Mouse (Mus musculus): ENCODE results near the gene C1rb. TPM values are rescaled to one million over a fixed set of nuclear protein-coding genes. Genes with fewer than 3 reads are reported as not detected.
"Not testable (repeated sequence)": the region's sequence is repeated elsewhere in the genome, so short reads cannot be mapped to it uniquely, and the experiment has no call there.

Gene C1rb
- not detected in 2 replicates for total RNA-seq (2017)

DNA sequence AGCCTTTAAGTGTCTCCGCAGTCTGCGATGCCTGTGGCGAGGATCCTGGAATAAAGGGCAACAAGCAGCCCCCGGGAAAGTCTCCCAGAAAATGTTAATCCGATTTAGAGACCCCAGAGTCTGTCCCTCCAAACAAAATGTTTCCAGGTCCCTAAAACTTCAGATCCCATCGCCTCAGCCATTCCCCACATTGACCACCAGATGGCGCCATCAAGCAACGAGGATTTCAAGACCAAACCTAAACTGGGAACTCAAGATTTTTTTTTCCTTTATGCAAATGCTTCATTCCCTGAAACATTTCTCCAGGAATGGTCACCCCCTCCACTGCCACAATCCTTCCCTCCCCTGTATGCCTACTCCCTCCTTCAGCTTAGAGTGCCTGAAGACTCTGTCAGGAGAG, at the start of gene C1rb:
TSS of gene C1rb (plus strand) at position 269 of the 400 bp plus-strand sequence.
- ATAC-seq (replicated peaks; ENCODE audit: low read depth, poor library complexity, severe bottlenecking): peak; percentile 70

DNA sequence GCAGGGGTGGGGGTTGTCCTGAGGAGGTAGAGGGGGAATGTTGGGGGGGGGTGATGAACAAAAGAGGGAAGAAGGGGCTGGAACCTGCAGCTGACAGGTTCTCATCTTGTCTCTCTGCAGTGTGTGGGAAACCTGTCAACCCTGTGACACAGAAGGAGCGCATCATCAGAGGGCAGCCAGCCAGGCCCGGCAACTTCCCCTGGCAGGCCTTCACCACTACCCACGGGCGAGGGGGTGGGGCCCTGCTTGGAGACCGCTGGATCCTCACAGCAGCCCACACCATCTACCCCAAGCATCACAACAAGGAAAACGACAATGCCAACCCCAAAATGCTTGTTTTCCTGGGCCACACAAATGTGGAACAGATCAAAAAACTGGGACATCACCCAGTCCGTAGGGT, 48.0 kb upstream of the C1rb start:
- ATAC-seq (replicated peaks; ENCODE audit: low read depth, poor library complexity, severe bottlenecking): peak; percentile 72

DNA sequence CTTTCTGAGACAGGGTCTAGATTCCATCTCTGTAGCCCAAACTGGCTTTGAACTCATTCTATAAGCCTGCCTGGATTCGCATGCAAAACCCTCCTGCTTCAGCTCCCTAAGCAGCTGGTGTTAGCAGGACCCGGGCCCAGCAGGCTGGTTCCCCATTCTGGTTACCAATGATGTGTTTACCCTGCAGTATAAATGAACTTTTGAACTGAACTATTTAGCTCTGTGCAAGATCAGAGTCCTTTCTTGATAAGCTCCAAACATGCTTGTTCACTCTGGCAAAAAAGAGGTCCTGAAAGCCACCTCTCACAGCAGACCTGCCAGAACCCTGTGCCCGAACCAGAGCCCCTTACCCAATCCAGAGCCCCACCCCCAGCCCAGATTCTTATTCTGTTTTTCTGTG, 42.2 kb upstream of the C1rb start:
- ATAC-seq (replicated peaks; ENCODE audit: low read depth, poor library complexity, severe bottlenecking): no peak

DNA sequence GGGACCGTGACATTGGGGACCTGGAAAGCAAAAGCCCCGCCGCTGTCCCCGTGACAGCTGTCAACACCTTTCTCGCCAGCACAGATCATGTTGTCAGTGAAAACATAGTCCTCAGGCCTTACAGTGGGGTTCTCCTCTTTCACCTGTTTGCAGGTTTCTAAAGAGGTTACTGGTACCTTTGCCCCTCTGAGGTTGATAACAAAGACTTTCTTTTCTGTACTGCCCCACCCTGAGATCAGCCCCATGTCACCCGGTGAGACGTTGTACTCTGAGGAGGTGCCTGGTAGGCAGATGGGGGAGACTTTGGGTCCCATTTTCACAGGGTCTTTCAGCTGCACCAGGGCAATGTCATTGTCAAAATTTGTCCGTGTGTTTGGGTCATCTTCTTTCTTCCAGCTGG, 39.0 kb upstream of the C1rb start:
- no peak for ATAC-seq (replicated peaks; ENCODE audit: low read depth, poor library complexity, severe bottlenecking)

DNA sequence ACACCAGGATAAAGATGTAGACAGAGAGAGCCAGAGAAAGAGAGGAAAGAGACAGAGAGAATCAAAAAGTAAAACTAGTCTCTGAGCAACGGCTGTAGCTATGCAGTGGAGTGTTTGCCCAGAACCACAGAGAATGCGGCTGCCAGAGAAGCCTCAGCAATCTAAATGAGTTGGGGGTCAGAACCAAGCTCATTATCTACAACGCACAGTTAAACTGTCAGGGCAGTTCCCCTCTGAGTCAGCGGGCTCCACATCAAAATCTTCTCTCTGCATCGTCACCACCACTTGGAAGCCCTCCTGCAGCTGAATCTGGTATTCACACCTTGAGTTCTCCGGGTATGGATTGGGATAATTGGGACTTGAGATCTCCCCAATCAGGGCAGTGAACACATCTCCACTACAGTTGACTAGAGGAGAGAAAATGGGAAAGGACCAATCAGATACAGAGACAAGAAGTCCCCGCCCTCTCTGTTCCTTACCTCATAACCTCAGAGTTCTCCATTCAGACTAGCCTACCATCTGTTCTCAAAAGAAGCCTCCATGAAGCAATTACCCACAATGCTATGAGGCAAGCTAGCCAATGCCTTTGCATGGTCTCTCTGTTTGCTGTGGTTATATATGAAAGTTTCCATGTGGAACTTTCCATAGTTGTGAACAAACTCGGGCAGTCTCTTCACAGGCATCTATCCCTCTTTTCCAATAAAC, 33.8 kb upstream of the C1rb start:
- peak; percentile 47 for ATAC-seq (replicated peaks; ENCODE audit: low read depth, poor library complexity, severe bottlenecking)

DNA sequence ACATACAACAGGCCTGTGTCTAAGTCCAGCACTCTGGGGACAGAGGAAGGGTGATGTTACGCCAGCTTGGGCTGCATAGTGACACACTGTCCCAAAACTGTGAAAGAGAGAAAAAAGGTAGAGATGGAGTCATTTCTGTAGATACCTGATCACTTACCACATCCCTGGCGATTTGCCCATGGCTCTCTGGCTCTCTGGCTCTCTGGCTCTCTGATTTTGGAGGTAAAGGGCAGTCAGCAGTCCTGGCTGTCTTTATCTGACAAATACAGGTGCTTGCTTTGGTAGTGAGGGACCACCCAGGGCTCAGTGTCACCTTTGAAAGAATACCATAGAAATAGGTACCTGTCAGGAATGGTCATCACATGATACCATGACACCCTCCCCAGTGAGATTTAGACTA, 28.9 kb upstream of the C1rb start:
- ATAC-seq (replicated peaks; ENCODE audit: low read depth, poor library complexity, severe bottlenecking): not testable (repeated sequence)

DNA sequence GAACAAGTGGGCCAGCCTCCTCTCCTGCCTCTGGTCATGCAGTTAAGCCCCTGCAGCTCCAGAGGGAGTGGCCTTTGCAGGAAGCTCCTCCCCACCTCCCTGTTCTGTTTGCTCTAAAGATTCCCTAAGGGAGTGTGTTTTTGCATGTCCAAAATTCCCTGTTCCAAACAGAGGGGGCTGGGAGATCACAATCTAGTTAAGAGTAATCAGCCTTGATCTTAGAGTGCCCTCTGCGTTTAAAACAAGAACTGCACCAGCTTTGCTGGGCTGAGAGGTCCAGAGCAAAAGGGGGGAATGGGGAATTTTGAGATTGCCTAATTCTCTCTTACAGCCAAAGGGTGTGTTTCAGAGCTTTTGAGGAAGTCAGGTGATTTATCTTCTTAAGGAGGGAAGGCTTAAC, 27.8 kb upstream of the C1rb start, which contains the start of gene C1s1:
TSS of gene C1s1 (minus strand) at position 76 of the 400 bp plus-strand sequence.
- peak; percentile 75 for ATAC-seq (replicated peaks; ENCODE audit: low read depth, poor library complexity, severe bottlenecking)

DNA sequence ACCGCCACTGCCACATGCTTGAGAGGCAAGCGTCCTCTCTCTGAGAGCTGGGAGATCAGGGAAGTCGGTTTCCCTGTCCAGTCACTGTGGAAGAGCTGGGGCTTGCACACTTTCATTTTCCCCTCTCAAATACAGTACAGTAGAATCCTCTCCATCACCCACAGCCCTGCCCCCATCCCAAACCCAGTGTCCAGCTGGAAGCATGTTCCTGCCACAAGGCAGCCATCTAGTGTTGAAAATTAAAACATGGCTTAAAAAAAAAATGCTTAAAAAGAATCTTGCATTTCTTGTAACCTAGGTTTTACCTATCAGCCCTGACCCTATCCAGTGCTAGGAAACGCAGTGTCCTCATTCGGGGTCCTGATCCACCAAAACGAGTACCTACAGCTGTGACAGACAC, 25.6 kb upstream of the C1rb start:
- ATAC-seq (replicated peaks; ENCODE audit: low read depth, poor library complexity, severe bottlenecking): no peak

DNA sequence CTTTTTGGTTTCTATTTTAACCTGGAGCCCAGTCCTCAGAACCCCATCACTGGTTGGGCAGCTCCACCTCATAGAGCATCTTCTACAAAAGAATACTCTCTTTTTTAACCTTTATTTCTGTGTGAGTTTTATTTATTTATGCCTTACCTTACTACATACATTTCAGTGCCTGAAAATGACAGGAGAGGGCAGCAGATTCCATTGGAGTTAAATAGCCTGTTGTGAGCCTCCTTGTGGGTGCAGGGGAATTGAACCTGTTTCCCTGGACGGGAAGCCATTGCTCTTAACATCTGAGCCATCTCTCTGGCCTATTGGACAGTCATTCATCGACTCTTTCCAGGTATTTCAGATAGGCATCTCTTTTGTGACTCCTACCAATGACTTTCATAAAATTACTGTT, 24.7 kb upstream of the C1rb start:
- ATAC-seq (replicated peaks; ENCODE audit: low read depth, poor library complexity, severe bottlenecking): no peak

DNA sequence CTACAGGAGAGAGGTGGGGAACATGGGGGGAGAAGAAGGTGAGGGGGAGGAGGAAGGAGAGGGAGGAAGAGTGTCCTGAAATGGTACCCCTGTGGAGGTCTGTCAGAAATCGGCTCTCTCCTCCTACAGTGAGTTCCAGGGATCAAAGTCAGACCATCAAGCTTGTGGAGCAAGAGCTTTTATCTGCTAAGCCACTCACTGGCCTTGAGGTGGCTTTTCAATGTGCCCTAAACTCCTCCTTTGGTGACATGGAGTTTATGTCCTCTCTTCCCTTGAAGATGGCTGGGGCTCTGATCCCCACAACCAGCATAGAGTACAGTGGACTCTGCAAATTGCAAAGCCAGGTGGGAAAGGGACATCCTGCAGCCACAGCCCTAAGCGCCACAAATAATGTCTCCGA, 22.1 kb upstream of the C1rb start:
- ATAC-seq (replicated peaks; ENCODE audit: low read depth, poor library complexity, severe bottlenecking): not testable (repeated sequence)

DNA sequence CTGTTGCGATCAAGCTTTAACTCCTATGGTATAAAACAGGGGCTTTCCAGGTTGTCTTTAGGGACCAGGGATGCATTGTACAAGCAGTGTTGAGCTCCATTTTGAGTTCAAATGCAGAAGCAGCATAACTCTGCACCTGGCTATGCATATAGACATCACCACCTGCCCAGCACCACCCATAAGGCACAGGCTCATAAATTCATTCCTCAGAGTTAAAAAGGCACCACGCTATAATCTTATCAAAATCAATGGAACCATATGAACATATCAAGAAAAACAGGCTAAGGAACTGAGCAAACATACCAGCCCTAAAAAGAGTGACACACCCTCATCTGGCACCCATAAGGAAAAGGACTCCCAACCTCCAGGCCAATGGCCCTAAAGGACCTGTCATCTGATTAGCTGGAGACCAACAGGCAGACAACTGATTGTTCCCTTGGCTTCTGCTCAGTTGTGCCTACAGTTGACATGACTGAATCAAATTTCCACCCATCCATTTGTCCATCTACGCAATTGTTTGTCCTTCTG, 21.0 kb upstream of the C1rb start:
- ATAC-seq (replicated peaks; ENCODE audit: low read depth, poor library complexity, severe bottlenecking): no peak

DNA sequence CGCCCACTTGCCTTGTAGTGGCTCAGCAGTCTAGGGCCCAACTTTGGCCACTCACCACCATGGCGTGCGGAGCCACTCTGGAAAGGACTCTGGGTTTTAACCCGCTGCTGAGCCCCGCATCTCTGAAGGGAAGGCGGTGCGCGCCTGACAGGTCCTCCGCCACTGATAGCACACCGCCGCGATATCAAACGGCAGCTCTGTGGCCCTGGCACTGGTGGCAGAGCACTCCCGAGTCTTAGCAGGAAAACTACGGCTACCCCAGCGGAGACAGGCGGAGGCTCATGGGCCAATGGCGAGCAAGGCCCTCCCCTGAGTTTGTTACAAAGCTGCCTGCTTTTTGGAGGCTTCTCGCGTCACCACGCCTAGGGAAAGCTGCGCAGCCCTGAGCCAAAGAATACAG, 17.3 kb upstream of the C1rb start:
- ATAC-seq (replicated peaks; ENCODE audit: low read depth, poor library complexity, severe bottlenecking): no peak

DNA sequence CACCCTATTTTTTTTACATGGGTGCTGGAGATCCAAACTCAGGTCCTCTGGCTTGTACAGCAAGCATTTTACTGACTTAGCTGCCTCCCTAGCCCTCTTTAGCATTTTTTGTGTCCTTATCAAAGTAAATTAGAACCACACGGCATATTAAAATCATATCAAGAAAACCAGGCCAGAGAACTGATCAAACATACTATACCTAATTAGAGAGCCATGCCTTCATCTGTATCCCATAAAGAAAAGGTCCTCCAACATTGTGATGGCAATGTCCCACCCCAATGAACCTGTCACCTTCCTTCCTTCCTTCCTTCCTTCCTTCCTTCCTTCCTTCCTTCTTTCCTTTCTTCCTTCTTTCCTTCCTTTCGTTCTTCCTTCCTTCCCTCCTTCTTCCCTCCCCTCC, 14.1 kb upstream of the C1rb start:
- ATAC-seq (replicated peaks; ENCODE audit: low read depth, poor library complexity, severe bottlenecking): not testable (repeated sequence)

DNA sequence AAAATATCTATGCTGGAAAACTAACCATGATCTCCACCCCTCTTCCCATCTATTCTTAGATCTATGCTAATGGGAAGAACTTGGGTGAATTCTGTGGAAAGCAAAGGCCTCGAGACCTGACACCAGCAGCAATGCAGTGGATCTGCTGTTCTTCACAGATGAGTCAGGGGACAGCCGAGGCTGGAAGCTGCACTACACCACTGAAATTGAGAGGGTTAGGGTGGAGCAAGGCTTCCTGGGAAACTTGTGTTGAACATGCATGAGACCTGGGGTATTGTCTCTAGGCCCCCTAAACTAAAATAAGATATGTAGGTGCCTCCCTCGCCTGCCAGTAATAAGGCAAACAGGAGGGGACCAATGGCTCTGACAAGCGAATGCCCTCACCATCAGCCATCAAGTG, 8.9 kb upstream of the C1rb start:
- not testable (repeated sequence) for ATAC-seq (replicated peaks; ENCODE audit: low read depth, poor library complexity, severe bottlenecking)

DNA sequence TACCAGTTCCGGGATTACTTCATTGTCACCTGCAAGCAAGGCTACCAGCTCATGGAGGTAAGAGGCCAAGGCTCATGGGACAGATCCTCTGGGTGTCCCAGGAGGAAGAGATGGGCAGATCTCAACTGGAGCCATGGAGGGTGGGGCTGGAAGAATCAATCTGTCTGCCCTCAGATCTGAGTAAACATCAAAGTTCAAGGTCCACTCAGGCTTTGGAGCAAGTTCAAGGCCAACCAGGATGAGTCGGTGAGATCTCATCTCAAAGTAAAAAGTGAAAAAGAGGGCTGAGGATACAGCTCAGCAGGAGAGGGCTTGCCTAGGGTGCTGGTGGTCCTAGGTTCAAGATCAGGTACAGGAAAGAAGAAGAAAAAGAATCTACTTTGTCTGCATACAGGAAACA, 8.5 kb upstream of the C1rb start:
- not testable (repeated sequence) for ATAC-seq (replicated peaks; ENCODE audit: low read depth, poor library complexity, severe bottlenecking)

DNA sequence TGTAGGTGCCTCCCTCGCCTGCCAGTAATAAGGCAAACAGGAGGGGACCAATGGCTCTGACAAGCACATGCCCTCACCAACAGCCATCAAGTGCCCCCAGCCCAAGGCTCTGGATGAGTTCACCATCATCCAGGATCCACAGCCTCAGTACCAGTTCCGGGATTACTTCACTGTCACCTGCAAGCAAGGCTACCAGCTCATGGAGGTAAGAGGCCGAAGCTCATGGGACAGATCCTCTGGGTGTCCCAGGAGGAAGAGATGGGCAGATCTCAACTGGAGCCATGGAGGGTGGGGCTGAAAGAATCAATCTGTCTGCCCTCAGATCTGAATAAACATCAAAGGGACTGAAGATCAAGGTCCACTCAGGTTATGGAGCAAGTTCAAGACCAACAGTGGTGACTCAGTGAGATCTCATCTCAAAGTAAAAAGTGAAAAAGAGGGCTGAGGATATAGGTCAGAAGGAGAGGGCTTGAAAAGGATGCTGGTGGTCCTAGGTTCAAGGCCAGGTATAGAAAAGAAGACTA, 5.1 kb downstream of the C1rb start:
- not testable (repeated sequence) for ATAC-seq (replicated peaks; ENCODE audit: low read depth, poor library complexity, severe bottlenecking)

DNA sequence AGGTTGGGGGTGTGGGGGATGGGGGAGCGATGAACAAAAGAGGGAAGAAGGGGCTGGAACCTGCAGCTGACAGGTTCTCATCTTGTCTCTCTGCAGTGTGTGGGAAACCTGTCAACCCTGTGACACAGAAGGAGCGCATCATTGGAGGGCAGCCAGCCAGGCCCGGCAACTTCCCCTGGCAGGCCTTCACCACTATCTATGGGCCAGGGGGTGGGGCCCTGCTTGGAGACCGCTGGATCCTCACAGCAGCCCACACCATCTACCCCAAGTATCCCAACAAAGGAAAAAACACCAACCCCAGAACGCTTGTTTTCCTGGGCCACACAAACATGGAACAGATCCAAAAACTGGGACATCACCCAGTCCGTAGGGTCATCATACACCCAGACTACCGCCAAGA, 10.1 kb downstream of the C1rb start:
- ATAC-seq (replicated peaks; ENCODE audit: low read depth, poor library complexity, severe bottlenecking): peak; percentile 72

DNA sequence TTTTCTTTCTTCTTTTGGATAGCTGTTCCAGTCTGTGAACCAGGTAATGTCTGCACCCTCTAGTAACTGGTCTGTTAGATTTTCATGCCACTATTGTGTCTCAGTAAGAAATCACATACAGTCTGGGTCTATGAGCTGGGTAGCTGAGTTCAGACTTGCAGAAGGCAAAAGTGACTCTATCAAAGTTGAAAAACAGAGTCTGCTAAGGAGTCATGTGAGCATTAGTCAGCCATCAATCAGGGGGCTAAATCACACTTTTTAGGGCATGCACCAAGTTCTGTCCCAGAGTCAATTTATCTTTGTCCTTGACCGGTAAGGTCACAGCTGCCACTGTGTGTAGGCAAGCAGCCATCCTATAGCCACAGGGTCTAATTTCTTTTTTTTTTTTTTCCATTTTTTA, 12.1 kb downstream of the C1rb start:
- ATAC-seq (replicated peaks; ENCODE audit: low read depth, poor library complexity, severe bottlenecking): no peak

DNA sequence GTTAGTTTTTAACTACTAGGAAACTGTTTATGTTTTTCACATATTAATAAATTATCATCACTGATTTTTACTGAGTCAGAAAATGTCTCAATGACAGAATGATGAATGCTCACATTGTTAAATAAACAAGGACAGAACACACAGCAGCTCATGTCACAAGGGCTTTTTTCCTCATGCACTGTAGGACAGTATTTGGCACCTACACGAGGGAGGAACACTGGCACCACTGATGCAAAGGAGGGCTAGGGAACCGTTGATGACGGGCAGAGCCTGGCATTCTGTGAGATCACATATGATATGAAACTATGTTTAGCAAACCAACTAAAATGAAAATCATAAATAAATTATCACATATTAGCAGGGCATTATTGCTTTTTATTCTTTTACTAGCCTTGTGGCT, 14.8 kb downstream of the C1rb start:
- no peak for ATAC-seq (replicated peaks; ENCODE audit: low read depth, poor library complexity, severe bottlenecking)

DNA sequence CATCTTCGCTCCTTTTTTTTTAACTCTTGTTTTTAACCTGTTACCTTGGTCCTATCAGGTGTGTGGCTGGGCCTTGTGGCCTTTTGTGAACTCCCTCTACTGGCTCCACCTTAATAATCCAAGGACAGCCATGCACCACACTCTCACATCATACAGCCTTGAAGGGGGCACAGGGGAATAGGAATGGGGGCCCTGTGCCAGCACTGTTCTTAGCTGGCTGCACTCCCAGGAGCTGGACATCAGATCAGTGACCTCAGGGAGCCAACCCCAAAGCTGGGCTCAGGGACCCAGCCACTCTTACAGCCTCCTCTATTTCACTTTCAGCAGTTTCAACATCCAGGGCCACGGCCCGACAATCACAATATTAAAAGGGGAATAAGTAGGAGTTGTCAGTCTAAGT, 15.7 kb downstream of the C1rb start:
- no peak for ATAC-seq (replicated peaks; ENCODE audit: low read depth, poor library complexity, severe bottlenecking)

DNA sequence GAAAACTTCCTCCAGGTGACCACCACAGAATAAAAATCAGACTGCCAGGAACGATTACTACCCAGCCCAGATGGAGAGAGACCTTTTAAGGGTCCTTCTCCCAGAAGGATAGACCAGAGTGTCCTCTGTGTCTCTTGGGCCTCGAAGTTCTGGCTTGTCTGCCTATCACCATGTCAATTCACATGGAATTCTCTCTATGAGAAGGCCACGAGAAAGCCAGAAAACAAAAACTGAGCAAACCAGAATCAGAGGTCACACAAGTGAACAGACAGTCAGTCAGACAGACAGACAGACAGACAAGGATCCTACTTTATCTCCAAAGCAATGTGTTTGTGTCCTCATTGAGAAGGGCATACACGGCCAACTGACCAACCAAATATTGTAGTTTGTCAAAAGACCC, 16.2 kb downstream of the C1rb start:
- no peak for ATAC-seq (replicated peaks; ENCODE audit: low read depth, poor library complexity, severe bottlenecking)

DNA sequence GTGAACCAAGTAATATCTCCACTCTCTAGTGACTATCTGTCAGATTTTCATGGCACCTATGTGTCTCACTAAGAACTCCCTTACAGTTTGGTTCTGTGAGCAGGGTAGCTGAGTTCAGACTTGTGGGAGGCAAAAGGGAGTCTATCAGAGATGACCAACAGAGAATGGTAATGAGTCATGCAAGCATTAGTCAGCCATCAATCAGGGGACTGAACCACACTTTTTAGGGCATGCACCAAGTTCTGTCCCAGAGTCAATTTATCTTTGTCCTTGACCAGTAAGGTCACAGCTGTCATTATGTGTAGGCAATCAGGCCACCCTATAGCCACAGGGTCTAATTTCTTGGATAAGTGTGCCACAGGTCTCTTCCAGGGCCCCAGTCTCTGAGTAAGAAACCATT, 18.7 kb downstream of the C1rb start:
- no peak for ATAC-seq (replicated peaks; ENCODE audit: low read depth, poor library complexity, severe bottlenecking)

Measured in common myeloid progenitor, adult 5-6 weeks (primary cell).